Mouse (Mus musculus): ENCODE results near the gene Med12l. TPM values are rescaled to one million over a fixed set of nuclear protein-coding genes. Genes with fewer than 3 reads are reported as not detected.
"Not testable (repeated sequence)": the region's sequence is repeated elsewhere in the genome, so short reads cannot be mapped to it uniquely, and the experiment has no call there.

Med12l gene
- total RNA-seq, 2 experiments from 2014 or later = 8.7 to 9.7 TPM

- no peak for DNase-seq
- intact Hi-C loops (cut with DNase I) = loop anchor here (5.0 kb wide), 1 partner anchor 36 kb away; no protein-coding TSS in a partner anchor
Observed at GRCm38 (mm10) chr3:59080919-59081318, 75.3 kb downstream of the Med12l start.

GRCm38 (mm10) chr3:59092702-59093101 is 87.1 kb downstream of the Med12l start:
- no peak for DNase-seq
- intact Hi-C loops (cut with DNase I) = no loop called here

GRCm38 (mm10) chr3:59097421-59097820 is 91.8 kb downstream of the Med12l start:
- intact Hi-C loops (cut with DNase I) = no loop called here
- no peak for DNase-seq

GRCm38 (mm10) chr3:59098540-59098939 is 92.9 kb downstream of the Med12l start:
- no peak for DNase-seq
- intact Hi-C loops (cut with DNase I) = no loop called here

- intact Hi-C loops (cut with DNase I) = no loop called here
- no peak for DNase-seq
Observed at GRCm38 (mm10) chr3:59101218-59101986, 95.8 kb downstream of the Med12l start, which contains the start of gene Gpr171. Gene Gpr171, minus strand, starts transcription at chr3:59101821.

- DNase-seq = no peak
- intact Hi-C loops (cut with DNase I) = no loop called here
Observed at GRCm38 (mm10) chr3:59102146-59102545, 96.5 kb downstream of the Med12l start.

- intact Hi-C loops (cut with DNase I) = no loop called here
- DNase-seq = no peak
Observed at GRCm38 (mm10) chr3:59104462-59104861, 98.8 kb downstream of the Med12l start.

GRCm38 (mm10) chr3:59107439-59107838 is 101.8 kb downstream of the Med12l start:
- intact Hi-C loops (cut with DNase I) = no loop called here
- no peak for DNase-seq

GRCm38 (mm10) chr3:59109834-59110233 is 104.2 kb downstream of the Med12l start:
- DNase-seq; intact Hi-C loops (cut with DNase I): not testable (repeated sequence)

GRCm38 (mm10) chr3:59111944-59112343 is 106.3 kb downstream of the Med12l start:
- intact Hi-C loops (cut with DNase I) = no loop called here
- no peak for DNase-seq

- intact Hi-C loops (cut with DNase I); DNase-seq: not testable (repeated sequence)
Observed at GRCm38 (mm10) chr3:59113291-59113690, 107.7 kb downstream of the Med12l start.

GRCm38 (mm10) chr3:59113973-59114517 is 108.4 kb downstream of the Med12l start:
- DNase-seq = no peak

GRCm38 (mm10) chr3:59121067-59121730 is 115.6 kb downstream of the Med12l start:
- DNase-seq = peak in 1 of 2 experiments; percentile 26
- intact Hi-C loops (cut with DNase I) = loop anchor here (2.0 to 5.0 kb wide), 3 partner anchors 51 to 991 kb away; no protein-coding TSS in a partner anchor

More at GRCm38 (mm10) chr3:59113973-59114517, 108.4 kb downstream of the Med12l start:
- intact Hi-C loops (cut with DNase I) = no loop called here

- DNase-seq = no peak
- intact Hi-C loops (cut with DNase I) = loop anchor here (2.0 to 5.0 kb wide), 3 partner anchors 50 to 990 kb away; no protein-coding TSS in a partner anchor
Observed at GRCm38 (mm10) chr3:59121780-59122449, 116.3 kb downstream of the Med12l start.

GRCm38 (mm10) chr3:59125022-59125421 is 119.4 kb downstream of the Med12l start:
- no peak for DNase-seq
- intact Hi-C loops (cut with DNase I) = no loop called here

- intact Hi-C loops (cut with DNase I) = no loop called here
- DNase-seq = no peak
Observed at GRCm38 (mm10) chr3:59125783-59126555, 120.3 kb downstream of the Med12l start.

GRCm38 (mm10) chr3:59128681-59129080 is 123.1 kb downstream of the Med12l start:
- no peak for DNase-seq

GRCm38 (mm10) chr3:59129547-59129946 is 123.9 kb downstream of the Med12l start:
- intact Hi-C loops (cut with DNase I) = no loop called here
- DNase-seq = no peak

More at GRCm38 (mm10) chr3:59128681-59129080, 123.1 kb downstream of the Med12l start:
- intact Hi-C loops (cut with DNase I) = no loop called here

GRCm38 (mm10) chr3:59130431-59130830 is 124.8 kb downstream of the Med12l start:
- DNase-seq = peak in 1 of 2 experiments; percentile 12
- intact Hi-C loops (cut with DNase I) = no loop called here

- intact Hi-C loops (cut with DNase I) = no loop called here
- DNase-seq = no peak
Observed at GRCm38 (mm10) chr3:59131081-59131480, 125.5 kb downstream of the Med12l start.

Data from heart, postnatal 14 days (tissue).